Mouse (Mus musculus) liver, embryonic 14.5 days (tissue): ENCODE data around the gene Dpm1. TPM values are rescaled to one million over a fixed set of nuclear protein-coding genes. Genes with fewer than 3 reads are reported as not detected.

Source experiments
- ATAC-seq: fragments of 200-750 bp; cut with Nextera tagmentation; 2 replicates; pipeline ENCODE4 v1.8.0; 2017; ENCODE audit warnings: moderate number of reproducible peaks, mild to moderate bottlenecking, moderate library complexity; ENCODE audit not compliant: insufficient read depth
- DNase-seq, 3 experiments: peaks; one replicate each; pipeline ENCODE4 v3.0.0-alpha.2; 2012 to 2013; ENCODE audit warnings: low read depth in 3 of 3, low spot score in 3 of 3
- H3K27ac ChIP-seq: fragments of 300-500 bp; sonication (generic); 2 replicates; pipeline ENCODE4 v1.5.1; 2014; ENCODE audit warnings: moderate library complexity, mild to moderate bottlenecking, control low read depth, inconsistent platforms
- H3K27me3 ChIP-seq: fragments of 300-500 bp; sonication (generic); 2 replicates; pipeline ENCODE4 v1.6.1; 2014; ENCODE audit warnings: mild to moderate bottlenecking, low read length, moderate library complexity; ENCODE audit not compliant: control insufficient read depth, insufficient read depth
- H3K36me3 ChIP-seq: fragments of 300-500 bp; sonication (generic); replicated peaks from 2 replicates; pipeline ENCODE4 v1.6.1; 2014; ENCODE audit warnings: low read depth; ENCODE audit not compliant: control insufficient read depth, insufficient read depth
- H3K4me1 ChIP-seq, 2 experiments: fragments of 200-500 bp in 1 of 2; fragments of 300-500 bp in 1 of 2; sonication (generic) in 1 of 2; replicated peaks; 2 replicates each; pipeline ENCODE4 v1.6.1; 2012 to 2014; ENCODE audit warnings: antibody characterized with exemption in 1 of 2, inconsistent platforms in 1 of 2, low read length in 1 of 2; ENCODE audit not compliant: control insufficient read depth in 2 of 2, insufficient read depth in 2 of 2
- H3K4me2 ChIP-seq: fragments of 300-500 bp; sonication (generic); 2 replicates; pipeline ENCODE4 v1.6.1; 2014; ENCODE audit warnings: low read depth, mild to moderate bottlenecking, control low read depth, moderate library complexity
- H3K4me3 ChIP-seq, 2 experiments: fragments of 200-500 bp in 1 of 2; fragments of 300-500 bp in 1 of 2; sonication (generic) in 1 of 2; 2 replicates each; pipeline ENCODE4 v1.5.1; 2012 to 2014; ENCODE audit warnings: low read depth in 2 of 2, low read length in 2 of 2, mild to moderate bottlenecking in 2 of 2, control low read depth in 1 of 2, inconsistent platforms in 1 of 2, moderate library complexity in 1 of 2; ENCODE audit not compliant: insufficient read depth in 1 of 2
- H3K9ac ChIP-seq: fragments of 300-500 bp; sonication (generic); replicated peaks from 2 replicates; pipeline ENCODE4 v1.6.1; 2014; ENCODE audit warnings: mild to moderate bottlenecking, control low read depth, moderate library complexity
- H3K9me3 ChIP-seq: fragments of 300-500 bp; sonication (generic); 2 replicates; pipeline ENCODE4 v1.6.1; 2016; ENCODE audit warnings: low read length, mixed read lengths; ENCODE audit not compliant: control insufficient read depth
- CTCF ChIP-seq: IDR thresholded peaks from 2 replicates; pipeline ENCODE4 v1.5.1; 2016; ENCODE audit warnings: antibody characterized with exemption, low read depth, control low read depth
- EP300 ChIP-seq: IDR thresholded peaks from 2 replicates; pipeline ENCODE4 v1.6.1; 2016; ENCODE audit warnings: antibody characterized with exemption, low read depth
- WGBS: fragments of 180-500 bp; shearing (Covaris S2); extraction: QIAGEN DNeasy Blood & Tissue Kit; methylation state at CpG from one replicate; pipeline ENCODE4 v1.1.7; 2014; ENCODE audit not compliant: insufficient replicate concordance; 5-methylcytosine and 5-hydroxymethylcytosine counted together
- polyA plus RNA-seq, 2 experiments: library from polyadenylated mRNA; depleted of rRNA in 1 of 2; stranded (reverse) in 1 of 2; unstranded in 1 of 2; fragments of >200 nt; fragmentation: Nextera tagmentation in 1 of 2; extraction: Ambion mirVana in 1 of 2; gene quantifications; 2 replicates each; pipeline versions ENCODE4 v1.2.1 to v1.2.3; 2012 to 2014

Gene Dpm1
- polyA plus RNA-seq (2012; rRNA removed) (4.2 and 23.2 TPM in 2 replicates), polyA plus RNA-seq (2014; fragmentation: Nextera tagmentation; extraction: Ambion mirVana) (77.8 and 79.2 TPM in 2 replicates)

DNA sequence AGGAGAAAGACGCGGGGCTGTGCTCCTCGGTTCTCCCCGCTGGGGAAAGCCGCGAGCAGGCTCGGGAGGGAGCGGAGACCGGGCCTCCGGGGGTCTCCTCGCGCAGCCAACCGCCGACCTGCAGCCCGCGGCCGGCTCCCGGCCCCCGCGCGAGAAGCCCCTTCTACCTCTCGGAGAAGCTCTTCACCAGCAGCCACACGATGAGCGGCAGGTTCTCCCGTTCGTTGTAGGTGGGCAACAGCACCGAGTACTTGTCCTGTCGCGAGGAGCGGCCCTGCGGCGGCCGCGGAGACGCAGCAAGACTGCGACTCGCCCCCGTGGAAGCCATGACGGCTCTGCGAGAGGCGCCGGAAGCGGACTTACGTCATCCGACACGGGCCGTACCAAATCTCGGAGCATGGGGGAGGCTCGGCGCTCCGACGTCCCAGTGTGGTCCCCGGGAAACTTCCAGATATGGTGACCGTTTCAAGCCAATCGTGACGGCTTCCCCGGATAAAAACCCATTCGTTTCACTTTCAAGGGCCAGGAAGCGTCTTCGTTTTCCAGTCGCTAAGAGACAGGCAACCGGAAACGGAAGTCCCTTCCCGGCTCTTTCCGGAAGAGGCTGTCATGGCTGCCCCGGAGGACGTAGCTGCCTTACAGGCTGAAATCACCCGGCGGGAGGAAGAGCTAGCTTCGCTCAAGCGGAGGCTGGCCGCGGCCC, at the start of gene Dpm1, which contains the start of the genes Gm20716 and Mocs3:
Gene Dpm1, minus strand, starts transcription at position 566 of the 703 bp plus-strand sequence.
Gene Gm20716, minus strand, starts transcription at position 339 of the 703 bp plus-strand sequence.
Gene Mocs3, plus strand, starts transcription at position 597 of the 703 bp plus-strand sequence.
- peak; percentile 84 for ATAC-seq
- H3K27me3 ChIP-seq, result no peaks in the 10 kb centered on the region
- H3K4me2 ChIP-seq, result peak within 1 kb of the TSS; percentile 99
- H3K27ac ChIP-seq, result peak within 1 kb of the TSS; percentile 11
- TF ChIP-seq EP300, result no peak
- TF ChIP-seq CTCF, result no peak
- peak within 1 kb of the TSS; percentile 94 for H3K9ac ChIP-seq
- under 1% methylated on average over 73 of the region's 73 CpGs for WGBS
- DNase-seq, result peak; percentile 70 to 81 (median 72)
- peaks cover 24% of the 10 kb centered on the region for H3K36me3 ChIP-seq
- no peaks in the 10 kb centered on the region for H3K9me3 ChIP-seq
- H3K4me3 ChIP-seq, result peak within 1 kb of the TSS; percentile 70 to 95
- peaks cover 21% of the 10 kb centered on the region in 2 experiments for H3K4me1 ChIP-seq

DNA sequence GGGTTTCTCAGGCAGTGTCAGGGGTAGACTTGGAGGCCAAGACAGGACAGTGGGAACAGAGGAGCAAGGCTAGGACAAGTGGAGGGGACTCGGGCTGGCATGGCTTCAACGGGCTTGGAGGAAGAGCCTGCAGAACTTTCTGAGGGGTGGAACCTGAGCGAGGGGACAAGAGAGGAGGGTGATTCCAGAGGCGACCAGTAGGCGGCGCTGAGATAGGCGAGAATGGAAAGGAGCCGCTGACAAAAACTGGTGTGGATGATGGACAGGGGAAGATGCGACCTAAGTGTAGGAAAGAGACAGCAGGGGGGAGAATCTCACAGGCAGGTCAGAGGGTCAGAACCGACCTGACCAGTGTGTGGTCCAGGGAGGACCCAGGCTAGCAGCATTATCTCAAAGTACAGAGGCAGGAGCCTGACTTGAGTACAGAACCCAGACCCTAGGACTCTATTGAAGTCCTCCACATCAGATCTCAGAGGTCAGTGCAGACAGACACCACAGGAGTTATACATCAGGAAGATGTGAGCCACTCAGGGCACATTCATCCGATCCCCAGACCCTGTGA, 44.1 kb upstream of the Dpm1 start:
- H3K36me3 ChIP-seq, result no peaks in the 10 kb centered on the region
- TF ChIP-seq CTCF (peak; percentile 92), EP300 (no peak)
- H3K9me3 ChIP-seq, result no peaks in the 10 kb centered on the region
- H3K4me1 ChIP-seq, result 0 out of 4 replicates have a peak, but pooled peaks cover 0 to 3% of the 10 kb centered on the region in 2 experiments
- H3K9ac ChIP-seq, result no peak overlapping the region
- no peak for DNase-seq
- no peak for ATAC-seq
- no peak overlapping the region for H3K4me3 ChIP-seq
- H3K4me2 ChIP-seq, result no peak overlapping the region
- H3K27me3 ChIP-seq, result peaks cover 14% of the 10 kb centered on the region
- WGBS, result 3% methylated on average over 11 of the region's 11 CpGs
- H3K27ac ChIP-seq, result no peak overlapping the region

- Histone ChIP-seq H3K4me3 (no peak overlapping the region), H3K9me3 (no peaks in the 10 kb centered on the region), H3K27me3 (peaks cover 6% of the 10 kb centered on the region), H3K36me3 (no peaks in the 10 kb centered on the region), H3K27ac (no peak overlapping the region), H3K9ac (no peak overlapping the region), H3K4me1 (0 out of 4 replicates have a peak, but pooled peaks cover 0 to 3% of the 10 kb centered on the region in 2 experiments), H3K4me2 (no peak overlapping the region)
- WGBS, result 3% methylated on average over 9 of the region's 9 CpGs
- DNase-seq, result no peak
- no peak for ATAC-seq
- TF ChIP-seq CTCF (no peak), EP300 (no peak)
Observed at GRCm38 (mm10) chr2:168273387-168273786, 43.0 kb upstream of the Dpm1 start.

GRCm38 (mm10) chr2:168268033-168268432, 37.6 kb upstream of the Dpm1 start:
- H3K4me2 ChIP-seq, result no peak overlapping the region
- no peak overlapping the region for H3K4me3 ChIP-seq
- DNase-seq, result no peak
- no peak for TF ChIP-seq EP300
- TF ChIP-seq CTCF, result peak; percentile 60
- no peaks in the 10 kb centered on the region for H3K4me1 ChIP-seq
- no peaks in the 10 kb centered on the region for H3K36me3 ChIP-seq
- 18% methylated on average over 7 of the region's 7 CpGs for WGBS
- no peak for ATAC-seq
- H3K9ac ChIP-seq, result no peak overlapping the region
- no peaks in the 10 kb centered on the region for H3K9me3 ChIP-seq
- H3K27ac ChIP-seq, result no peak overlapping the region
- H3K27me3 ChIP-seq, result no peaks in the 10 kb centered on the region; the same call in 1 of the 2 replicates

DNA sequence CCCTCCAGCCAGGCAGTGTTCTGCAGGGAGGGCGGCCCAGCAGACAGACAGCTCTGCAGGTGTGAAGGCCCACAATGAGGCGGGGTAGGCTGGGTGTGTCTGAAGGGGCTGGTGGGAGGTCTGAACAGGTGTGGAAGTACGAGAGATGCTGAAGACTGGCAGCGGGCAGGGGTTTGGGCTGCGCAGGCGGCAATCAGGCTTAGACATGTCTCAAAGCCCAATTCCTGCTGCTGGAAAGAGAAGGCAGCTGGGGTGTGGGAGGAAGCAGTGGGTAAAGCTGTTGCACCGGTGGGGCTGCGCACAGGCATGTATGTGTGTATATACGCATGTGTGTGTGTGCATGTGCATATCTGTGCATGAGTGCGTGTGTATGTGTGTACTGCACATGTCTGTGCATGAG, 30.5 kb upstream of the Dpm1 start:
- 72% methylated on average over 10 of the region's 10 CpGs for WGBS
- no peak for ATAC-seq
- Histone ChIP-seq H3K9me3 (no peaks in the 10 kb centered on the region), H3K4me3 (no peak overlapping the region), H3K4me2 (no peak overlapping the region), H3K4me1 (no peaks in the 10 kb centered on the region), H3K27ac (no peak overlapping the region), H3K27me3 (no peaks in the 10 kb centered on the region; the same call in 1 of the 2 replicates), H3K9ac (no peak overlapping the region), H3K36me3 (no peaks in the 10 kb centered on the region)
- no peak for DNase-seq
- TF ChIP-seq EP300, result no peak
- no peak for TF ChIP-seq CTCF
